Mouse (Mus musculus) kidney, embryonic 16.5 days (tissue): ENCODE data around the gene Capn7. TPM values are rescaled to one million over a fixed set of nuclear protein-coding genes. Genes with fewer than 3 reads are reported as not detected.

Experiments
- ATAC-seq: fragments of 200-750 bp; cut with Nextera tagmentation; 2 replicates; pipeline ENCODE4 v1.8.0; 2017; ENCODE audit warnings: moderate TSS enrichment; ENCODE audit not compliant: low FRiP score, low TSS enrichment
- H3K27ac ChIP-seq: fragments of 300-500 bp; sonication (generic); 2 replicates; pipeline ENCODE4 v1.5.1; 2014; ENCODE audit warnings: low read length
- H3K27me3 ChIP-seq: fragments of 300-500 bp; sonication (generic); 2 replicates; pipeline ENCODE4 v1.6.1; 2014; ENCODE audit warnings: low read length, control low read depth, mixed read lengths; ENCODE audit not compliant: insufficient read depth
- H3K36me3 ChIP-seq: fragments of 300-500 bp; sonication (generic); 2 replicates; pipeline ENCODE4 v1.6.1; 2014; ENCODE audit warnings: low read length, control low read depth, mixed read lengths; ENCODE audit not compliant: insufficient read depth
- H3K4me1 ChIP-seq: fragments of 300-500 bp; sonication (generic); 2 replicates; pipeline ENCODE4 v1.6.1; 2014; ENCODE audit warnings: low read length, control low read depth, mixed read lengths; ENCODE audit not compliant: insufficient read depth
- H3K4me2 ChIP-seq: fragments of 300-500 bp; sonication (generic); replicated peaks from 2 replicates; pipeline ENCODE4 v1.6.1; 2014; ENCODE audit warnings: low read depth, low read length
- H3K4me3 ChIP-seq: fragments of 300-500 bp; sonication (generic); 2 replicates; pipeline ENCODE4 v1.5.1; 2014; ENCODE audit warnings: mild to moderate bottlenecking, low read length
- H3K9ac ChIP-seq: fragments of 300-500 bp; sonication (generic); replicated peaks from 2 replicates; pipeline ENCODE4 v1.6.1; 2014; ENCODE audit warnings: low read length
- H3K9me3 ChIP-seq: fragments of 300-500 bp; sonication (generic); 2 replicates; pipeline ENCODE4 v1.6.1; 2016; ENCODE audit warnings: low read length, control low read depth
- WGBS: fragments of 180-500 bp; shearing (Covaris S2); extraction: QIAGEN DNeasy Blood & Tissue Kit; methylation state at CpG from one replicate; pipeline ENCODE4 v1.1.7; 2014; 5-methylcytosine and 5-hydroxymethylcytosine counted together
- polyA plus RNA-seq: library from polyadenylated mRNA; unstranded; fragments of >200 nt; fragmentation: Nextera tagmentation; extraction: Ambion mirVana; gene quantifications from 2 replicates; pipeline ENCODE4 v1.2.1, GENCODE M21; 2015

The Capn7 gene
- polyA plus RNA-seq, result 45.0 and 48.8 TPM in 2 replicates

DNA sequence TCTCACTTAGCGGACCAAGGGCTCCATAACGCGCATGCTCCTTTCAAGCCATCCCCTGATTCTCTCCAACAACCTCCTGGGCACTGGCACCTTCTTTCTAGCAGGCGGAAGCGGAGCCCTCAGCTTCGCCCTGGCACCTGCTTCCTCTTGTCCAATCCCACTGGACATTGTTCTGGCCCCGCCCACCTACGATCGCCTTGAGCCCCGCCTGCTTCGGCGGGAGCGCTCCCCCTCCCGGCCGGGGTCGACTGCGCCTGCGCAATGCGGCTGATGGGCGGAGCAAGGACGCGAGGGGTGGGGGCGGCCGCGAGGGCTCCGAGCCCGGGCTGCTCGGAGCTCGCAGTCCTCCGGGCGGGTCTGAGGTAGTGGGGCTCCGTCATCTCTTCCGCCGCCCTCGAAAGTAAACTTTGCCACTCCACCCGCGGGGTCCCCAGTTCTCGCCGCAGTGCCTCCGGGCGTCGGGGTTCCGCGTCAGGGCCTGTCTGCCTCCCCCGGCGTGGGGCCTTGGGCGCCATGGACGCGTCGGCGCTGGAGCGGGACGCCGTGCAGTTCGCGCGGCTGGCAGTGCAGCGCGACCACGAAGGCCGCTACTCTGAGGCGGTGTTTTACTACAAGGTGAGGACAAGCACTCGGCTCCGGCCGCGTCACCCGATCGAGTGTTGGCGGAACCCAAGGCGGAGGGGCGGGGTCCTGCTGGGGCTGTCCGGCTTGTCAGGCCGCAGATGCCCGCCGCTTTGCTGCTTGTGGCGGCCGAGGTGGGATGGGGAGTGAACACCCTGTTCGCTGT lies at the start of gene Capn7:
TSS of gene Capn7 (plus strand) at position 270 of the 787 bp plus-strand sequence.
- no peaks in the 10 kb centered on the region for H3K27me3 ChIP-seq
- H3K4me3 ChIP-seq, result peak within 1 kb of the TSS; percentile 81
- H3K4me1 ChIP-seq, result peaks cover 12% of the 10 kb centered on the region
- WGBS, result under 1% methylated on average over 76 of the region's 78 CpGs
- H3K9ac ChIP-seq, result peak within 1 kb of the TSS; percentile 87
- no peaks in the 10 kb centered on the region for H3K9me3 ChIP-seq
- H3K36me3 ChIP-seq, result peaks cover 7% of the 10 kb centered on the region
- peak within 1 kb of the TSS; percentile 73 for H3K4me2 ChIP-seq
- ATAC-seq, result peak; percentile 99
- peak within 1 kb of the TSS; percentile 97 for H3K27ac ChIP-seq

DNA sequence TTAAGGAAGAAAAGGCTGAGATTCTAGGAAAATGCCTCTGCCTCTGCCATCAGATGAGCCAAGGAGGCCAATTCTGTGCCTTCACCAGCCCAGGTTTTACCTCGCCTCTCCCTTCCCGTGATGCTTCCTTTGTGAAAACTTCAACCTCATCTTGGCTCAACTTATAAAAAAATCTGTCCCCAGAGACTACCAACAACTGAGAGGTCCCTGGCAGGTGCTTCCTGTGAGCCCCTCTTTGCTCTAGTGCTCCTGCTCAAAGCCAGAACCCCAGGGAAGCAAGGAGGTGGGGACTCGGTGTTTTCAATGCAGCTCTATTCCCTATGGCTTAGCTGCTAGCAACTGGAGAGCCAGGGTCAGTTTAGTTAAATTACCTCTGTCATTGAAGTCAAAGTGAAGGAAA lies 23.2 kb upstream of the Capn7 start:
- Histone ChIP-seq H3K27ac (no peak overlapping the region), H3K36me3 (no peaks in the 10 kb centered on the region), H3K27me3 (no peaks in the 10 kb centered on the region), H3K9me3 (no peaks in the 10 kb centered on the region), H3K4me3 (no peak overlapping the region), H3K4me2 (no peak overlapping the region), H3K4me1 (no peaks in the 10 kb centered on the region), H3K9ac (no peak overlapping the region)
- 47% methylated on average over 3 of the region's 3 CpGs for WGBS
- ATAC-seq, result no peak

DNA sequence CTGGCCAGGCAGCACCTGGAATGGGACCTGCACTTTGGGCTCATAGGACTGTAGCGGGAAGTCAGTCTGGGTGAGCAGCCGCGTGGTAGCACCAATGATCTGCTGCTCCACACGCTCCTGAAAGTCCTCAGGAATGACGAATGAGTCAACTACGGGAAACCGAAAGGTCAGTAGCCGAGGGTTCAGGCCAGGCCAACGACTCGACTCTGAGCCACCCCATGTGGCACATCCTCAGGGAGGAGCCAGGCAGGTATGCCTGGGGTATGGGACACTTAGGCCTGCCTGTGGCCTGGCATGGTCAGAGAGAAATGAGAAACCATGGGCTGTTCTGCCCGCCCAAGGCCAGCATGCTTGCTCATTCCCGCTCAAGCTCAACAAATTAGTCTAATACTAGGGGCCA lies 19.8 kb upstream of the Capn7 start:
- ATAC-seq, result no peak
- no peak overlapping the region for H3K9ac ChIP-seq
- H3K4me1 ChIP-seq, result no peaks in the 10 kb centered on the region
- no peak overlapping the region for H3K27ac ChIP-seq
- no peak overlapping the region for H3K4me2 ChIP-seq
- no peaks in the 10 kb centered on the region for H3K9me3 ChIP-seq
- H3K27me3 ChIP-seq, result no peaks in the 10 kb centered on the region
- WGBS, result 55% methylated on average over 12 of the region's 12 CpGs
- H3K4me3 ChIP-seq, result no peak overlapping the region
- no peaks in the 10 kb centered on the region for H3K36me3 ChIP-seq

DNA sequence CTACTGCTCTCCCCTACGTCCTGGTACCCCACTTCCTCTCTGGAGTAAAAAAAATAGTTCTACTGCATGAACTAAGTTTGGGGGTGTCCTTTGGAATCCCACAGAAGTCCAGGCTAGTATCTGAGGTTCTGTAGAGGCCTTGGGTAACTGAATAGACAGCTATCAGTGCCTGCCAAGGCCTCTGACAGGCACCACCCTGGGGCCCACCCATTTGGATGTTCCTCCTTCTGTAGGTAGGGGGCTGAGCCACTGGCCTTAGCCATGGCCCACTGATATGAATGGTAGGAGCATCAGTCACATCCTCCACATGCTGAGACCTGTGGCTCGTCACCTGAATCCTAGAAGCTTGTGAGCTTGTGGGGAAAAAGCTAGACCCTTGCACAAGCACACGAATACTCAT lies 18.7 kb upstream of the Capn7 start:
- H3K4me2 ChIP-seq, result no peak overlapping the region
- no peaks in the 10 kb centered on the region for H3K27me3 ChIP-seq
- no peaks in the 10 kb centered on the region for H3K4me1 ChIP-seq
- no peak for ATAC-seq
- no peaks in the 10 kb centered on the region for H3K36me3 ChIP-seq
- H3K4me3 ChIP-seq, result no peak overlapping the region
- no peak overlapping the region for H3K9ac ChIP-seq
- no peak overlapping the region for H3K27ac ChIP-seq
- H3K9me3 ChIP-seq, result no peaks in the 10 kb centered on the region
- WGBS, result 71% methylated on average over 3 of the region's 3 CpGs

DNA sequence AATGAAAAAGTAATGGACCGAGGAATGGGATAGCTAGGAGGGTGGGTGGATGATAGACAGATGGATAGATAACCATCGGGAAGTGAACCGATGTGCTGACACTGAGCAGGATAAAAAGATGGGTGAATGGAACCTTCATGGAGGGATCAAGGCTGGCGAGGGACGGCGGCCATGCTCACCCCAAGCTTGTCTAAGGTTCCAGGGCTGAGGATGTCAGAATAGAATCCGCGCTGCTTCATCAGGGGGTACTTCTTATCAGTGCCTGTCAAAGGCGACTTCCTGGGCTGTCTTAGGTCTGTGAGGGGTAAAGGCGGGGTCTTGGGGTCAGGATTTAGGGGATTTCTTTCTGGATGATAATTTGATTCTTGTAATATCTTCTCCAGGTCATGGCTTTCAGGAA lies 16.9 kb upstream of the Capn7 start:
- no peak for ATAC-seq
- Histone ChIP-seq H3K9me3 (no peaks in the 10 kb centered on the region), H3K27ac (no peak overlapping the region), H3K9ac (no peak overlapping the region), H3K36me3 (no peaks in the 10 kb centered on the region), H3K4me2 (no peak overlapping the region), H3K4me1 (peaks cover 4% of the 10 kb centered on the region; the same call in 1 of the 2 replicates), H3K4me3 (no peak overlapping the region), H3K27me3 (no peaks in the 10 kb centered on the region)
- 81% methylated on average over 10 of the region's 10 CpGs for WGBS

DNA sequence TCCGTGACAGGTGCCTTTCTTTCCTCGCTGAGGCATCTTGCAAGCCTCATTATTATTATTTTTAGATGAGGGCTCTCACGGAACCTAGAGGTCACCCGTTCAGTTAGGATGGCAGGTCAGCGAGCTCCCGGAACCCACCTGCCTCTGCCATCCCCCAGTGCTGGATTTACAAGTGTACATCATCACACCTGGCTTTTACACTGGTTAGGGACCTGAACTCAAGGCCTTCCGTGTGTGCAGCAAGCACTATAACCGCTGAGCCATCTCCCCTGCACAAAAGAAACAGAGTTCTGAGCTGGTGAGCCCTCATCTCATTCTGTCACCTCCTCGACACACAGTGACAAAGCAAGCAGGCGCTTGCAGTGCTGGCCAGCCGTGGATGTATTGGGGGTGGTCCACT lies 15.3 kb upstream of the Capn7 start:
- peaks cover 4% of the 10 kb centered on the region; the same call in 1 of the 2 replicates for H3K4me1 ChIP-seq
- no peak overlapping the region for H3K4me2 ChIP-seq
- no peaks in the 10 kb centered on the region for H3K9me3 ChIP-seq
- no peak overlapping the region for H3K4me3 ChIP-seq
- no peak for ATAC-seq
- no peak overlapping the region for H3K27ac ChIP-seq
- H3K9ac ChIP-seq, result no peak overlapping the region
- 83% methylated on average over 11 of the region's 11 CpGs for WGBS
- no peaks in the 10 kb centered on the region for H3K36me3 ChIP-seq
- H3K27me3 ChIP-seq, result no peaks in the 10 kb centered on the region

DNA sequence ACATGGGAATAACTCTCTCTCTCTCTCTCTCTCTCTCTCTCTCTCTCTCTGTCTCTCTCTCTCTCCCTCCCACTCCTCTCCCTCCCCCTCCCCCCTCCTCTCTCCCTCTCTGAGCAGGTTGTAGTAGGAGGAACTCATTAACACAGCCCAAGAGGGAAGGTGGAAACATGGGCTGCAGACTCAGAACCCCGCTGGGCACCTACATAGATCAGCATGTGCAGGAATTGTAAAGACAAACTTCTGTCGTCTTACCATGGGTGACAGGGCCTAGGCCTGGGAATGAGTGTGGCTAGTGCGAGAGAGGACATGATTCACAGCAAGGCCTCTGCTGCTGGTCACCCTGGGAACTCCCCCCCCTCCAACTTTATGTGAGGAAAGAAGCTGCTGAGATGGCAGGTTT lies 14.2 kb upstream of the Capn7 start:
- Histone ChIP-seq H3K36me3 (no peaks in the 10 kb centered on the region), H3K27ac (no peak overlapping the region), H3K9ac (no peak overlapping the region), H3K4me3 (no peak overlapping the region), H3K4me2 (no peak overlapping the region), H3K9me3 (no peaks in the 10 kb centered on the region), H3K27me3 (no peaks in the 10 kb centered on the region), H3K4me1 (peaks cover 4% of the 10 kb centered on the region; the same call in 1 of the 2 replicates)
- 88% methylated on average over 3 of the region's 3 CpGs for WGBS
- ATAC-seq, result no peak

DNA sequence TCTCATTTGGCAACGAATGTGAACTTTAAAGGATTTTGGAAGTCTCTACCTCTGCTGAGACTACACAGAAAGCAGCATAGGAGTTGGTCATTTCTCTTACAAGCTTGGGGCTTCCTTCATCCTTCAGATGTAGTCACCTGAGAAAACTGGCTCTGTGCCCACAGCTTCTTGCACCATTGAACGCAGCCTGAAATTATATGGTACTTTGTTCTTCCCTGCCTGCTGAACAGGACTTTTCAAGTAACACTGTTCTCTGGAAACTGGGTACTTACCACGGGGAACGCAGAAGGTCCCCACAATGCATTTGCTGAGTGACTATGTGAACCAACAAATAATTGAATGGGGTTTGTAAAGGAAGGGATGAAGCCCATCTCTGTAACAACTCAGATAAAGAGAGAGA lies 13.2 kb upstream of the Capn7 start:
- Histone ChIP-seq H3K4me2 (peak overlapping the region; percentile 75), H3K9ac (peak overlapping the region; percentile 47; the same call in 1 of the 2 replicates), H3K27ac (no peak overlapping the region), H3K9me3 (no peaks in the 10 kb centered on the region), H3K36me3 (no peaks in the 10 kb centered on the region), H3K27me3 (no peaks in the 10 kb centered on the region), H3K4me3 (peak overlapping the region; percentile 43), H3K4me1 (peaks cover 4% of the 10 kb centered on the region; the same call in 1 of the 2 replicates)
- ATAC-seq, result no peak
- 61% methylated on average over 4 of the region's 4 CpGs for WGBS

DNA sequence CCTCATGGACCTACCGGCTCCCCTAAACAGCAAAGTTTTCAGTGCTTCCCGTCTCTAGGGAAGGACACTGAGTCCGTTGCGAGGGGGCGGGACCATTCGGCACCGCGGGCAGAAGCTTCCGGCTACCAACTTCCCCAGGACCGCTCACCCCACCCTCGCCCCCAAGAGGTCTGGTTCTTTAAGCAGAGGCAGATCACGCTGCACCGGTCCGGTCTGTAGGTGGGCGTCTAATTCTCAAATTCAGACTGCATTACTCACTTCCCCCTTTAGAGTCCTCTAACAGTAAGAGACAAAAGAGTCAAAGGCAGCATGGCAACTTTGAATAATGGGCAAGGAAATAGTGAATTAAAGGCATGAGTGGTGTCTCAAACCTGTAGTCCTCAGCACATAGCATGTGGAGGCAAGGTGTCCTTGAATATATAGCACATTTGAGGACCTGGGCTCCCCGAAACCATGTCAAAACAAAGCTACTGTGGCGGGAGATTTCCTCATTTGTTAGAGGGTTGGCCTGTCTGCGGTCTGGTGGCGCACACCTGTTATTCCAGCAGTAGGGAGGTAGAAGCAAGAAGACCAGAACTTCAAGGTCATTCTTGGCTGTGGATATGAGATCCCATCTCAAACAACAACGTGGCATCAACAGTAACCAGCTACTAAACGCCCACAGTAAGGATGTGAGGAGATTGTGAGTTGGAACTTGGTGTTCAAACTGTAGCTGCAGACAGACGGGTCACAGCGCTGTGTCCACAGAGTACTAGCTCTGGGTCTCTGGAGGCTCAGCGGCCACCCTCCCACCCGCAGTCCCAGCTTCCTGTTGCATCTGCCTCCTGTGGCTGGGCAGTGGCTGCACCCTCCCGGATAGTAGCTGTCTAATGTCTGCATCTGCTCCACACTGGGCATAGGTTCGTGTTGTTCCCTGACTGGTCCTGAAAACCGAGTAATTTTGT lies 12.3 kb upstream of the Capn7 start, which contains the start of gene Dnah1:
TSS of gene Dnah1 (minus strand) at position 48 of the 944 bp plus-strand sequence.
- Histone ChIP-seq H3K4me2 (peak within 1 kb of the TSS; percentile 75), H3K4me3 (peak within 1 kb of the TSS; percentile 43), H3K9ac (peak within 1 kb of the TSS; percentile 47), H3K27me3 (no peaks in the 10 kb centered on the region), H3K27ac (no peak within 1 kb of the TSS), H3K4me1 (peaks cover 4% of the 10 kb centered on the region; the same call in 1 of the 2 replicates), H3K9me3 (no peaks in the 10 kb centered on the region), H3K36me3 (no peaks in the 10 kb centered on the region)
- ATAC-seq, result peak; percentile 70
- WGBS, result 29% methylated on average over 28 of the region's 28 CpGs
